Mouse (Mus musculus) lung, postnatal 0 days (tissue): ENCODE data around the gene Foxe1. TPM values are rescaled to one million over a fixed set of nuclear protein-coding genes. Genes with fewer than 3 reads are reported as not detected.
A peak's percentile ranks its signal among the peaks of the same experiment; 100 is the strongest.

Experiments
- ATAC-seq: fragments of 200-750 bp; cut with Nextera tagmentation; 2 replicates; pipeline ENCODE4 v1.8.0; 2017; ENCODE audit warnings: moderate library complexity
- DNase-seq: peaks from one replicate; pipeline ENCODE4 v3.0.0-alpha.2; 2016; ENCODE audit warnings: low spot score
- H3K27ac ChIP-seq: fragments of 300-500 bp; sonication (generic); 2 replicates; pipeline ENCODE4 v1.5.1; 2014; ENCODE audit warnings: antibody characterized with exemption, mild to moderate bottlenecking, low read length, mixed read lengths
- H3K27me3 ChIP-seq: fragments of 300-500 bp; sonication (generic); replicated peaks from 2 replicates; pipeline ENCODE4 v1.6.1; 2014; ENCODE audit warnings: low read length, mixed read lengths; ENCODE audit not compliant: insufficient read depth
- H3K36me3 ChIP-seq: fragments of 300-500 bp; sonication (generic); 2 replicates; pipeline ENCODE4 v1.6.1; 2014; ENCODE audit warnings: low read length, mixed read lengths; ENCODE audit not compliant: insufficient read depth
- H3K4me1 ChIP-seq: fragments of 300-500 bp; sonication (generic); 2 replicates; pipeline ENCODE4 v1.6.1; 2014; ENCODE audit warnings: antibody characterized with exemption, low read depth, low read length, mixed read lengths; ENCODE audit not compliant: insufficient read depth
- H3K4me2 ChIP-seq: fragments of 300-500 bp; sonication (generic); replicated peaks from 2 replicates; pipeline ENCODE4 v1.6.1; 2014; ENCODE audit warnings: low read depth, mild to moderate bottlenecking, low read length, moderate library complexity, mixed read lengths
- H3K4me3 ChIP-seq: fragments of 300-500 bp; sonication (generic); 2 replicates; pipeline ENCODE4 v1.5.1; 2014; ENCODE audit warnings: low read depth, low read length
- H3K9ac ChIP-seq: fragments of 300-500 bp; sonication (generic); replicated peaks from 2 replicates; pipeline ENCODE4 v1.6.1; 2014; ENCODE audit warnings: low read depth, mild to moderate bottlenecking
- H3K9me3 ChIP-seq: fragments of 300-500 bp; sonication (generic); 2 replicates; pipeline ENCODE4 v1.6.1; 2016; ENCODE audit warnings: low read length, mixed read lengths
- CTCF ChIP-seq: IDR thresholded peaks from 2 replicates; pipeline ENCODE4 v1.5.1; 2016; ENCODE audit warnings: antibody characterized with exemption, mild to moderate bottlenecking
- EP300 ChIP-seq: IDR thresholded peaks from 2 replicates; pipeline ENCODE4 v1.6.1; 2016; ENCODE audit warnings: antibody characterized with exemption, mild to moderate bottlenecking, control low read depth
- WGBS: fragments of 180-500 bp; shearing (Covaris S2); extraction: QIAGEN DNeasy Blood & Tissue Kit; methylation state at CpG from one replicate; pipeline ENCODE4 v1.1.7; 2014; 5-methylcytosine and 5-hydroxymethylcytosine counted together
- polyA plus RNA-seq: library from polyadenylated mRNA; unstranded; fragments of >200 nt; fragmentation: Nextera tagmentation; extraction: Ambion mirVana; gene quantifications from 2 replicates; pipeline ENCODE4 v1.2.1, GENCODE M21; 2015

Gene Foxe1
- polyA plus RNA-seq, 1 experiment from 2014 or later, result not detected

DNA sequence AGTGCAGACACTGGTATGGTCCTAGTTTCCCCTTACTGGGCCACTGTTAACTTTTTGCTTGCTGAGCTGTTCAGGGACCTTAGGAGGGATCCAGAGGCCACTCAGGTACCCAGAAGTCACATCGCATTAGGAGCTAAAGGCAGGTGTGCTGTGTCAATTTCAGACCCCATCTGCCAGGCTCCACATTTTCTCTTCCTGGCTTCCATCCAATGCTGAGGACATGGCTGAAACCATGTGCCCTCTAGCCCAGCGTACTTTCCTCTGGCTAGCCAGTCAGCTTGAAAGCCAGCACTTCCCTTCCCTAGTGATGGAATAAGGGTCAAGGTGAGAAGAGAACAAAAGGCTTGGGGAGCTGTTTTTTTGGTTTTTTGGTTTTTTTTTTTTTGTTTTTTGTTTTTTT, 31.8 kb upstream of the Foxe1 start:
- ATAC-seq, result no peak
- WGBS, result 61% methylated on average over 2 of the region's 2 CpGs

DNA sequence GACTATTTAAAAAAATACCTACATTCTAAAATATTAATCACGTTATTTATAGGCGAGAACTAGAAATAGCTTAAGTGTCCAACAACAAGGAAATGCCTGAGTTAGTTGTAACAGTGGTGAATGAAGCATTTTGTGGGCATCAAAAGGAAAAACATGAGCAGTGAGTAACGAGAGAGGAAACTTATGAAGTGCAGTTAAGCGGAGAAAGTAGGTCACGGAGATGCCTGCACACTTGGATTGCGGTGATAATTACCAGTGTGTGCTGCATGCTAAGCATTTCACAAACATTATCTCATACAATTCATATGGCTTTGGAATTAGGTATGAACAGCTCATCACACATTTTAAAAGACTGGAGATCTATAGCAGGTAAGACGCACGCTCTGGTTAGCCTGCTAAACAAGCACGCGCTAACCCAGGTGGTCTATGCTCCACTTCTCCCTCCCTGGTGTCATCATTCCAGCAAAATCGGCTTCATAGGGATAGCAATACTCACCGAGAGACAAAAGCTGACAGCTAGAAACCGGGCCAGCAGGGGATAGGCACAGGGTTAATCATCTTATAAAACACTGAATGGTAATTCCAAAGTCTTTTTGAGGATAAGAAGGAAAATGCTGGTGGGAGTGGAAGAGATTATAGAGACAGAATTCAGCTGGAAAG, 21.5 kb upstream of the Foxe1 start:
- DNase-seq, result no peak
- Histone ChIP-seq H3K9me3 (no peaks in the 10 kb centered on the region), H3K27me3 (0 out of 2 replicates have a peak, but pooled peaks cover 3% of the 10 kb centered on the region), H3K9ac (no peak overlapping the region), H3K36me3 (no peaks in the 10 kb centered on the region), H3K4me1 (no peaks in the 10 kb centered on the region), H3K4me3 (no peak overlapping the region), H3K27ac (no peak overlapping the region), H3K4me2 (no peak overlapping the region)
- TF ChIP-seq CTCF, result no peak
- TF ChIP-seq EP300, result no peak
- ATAC-seq, result no peak
- WGBS, result 81% methylated on average over 13 of the region's 13 CpGs

More for the DNA sequence above, 31.8 kb upstream of the Foxe1 start:
- Histone ChIP-seq H3K36me3 (no peaks in the 10 kb centered on the region), H3K9ac (no peak overlapping the region), H3K27me3 (no peaks in the 10 kb centered on the region), H3K4me2 (no peak overlapping the region), H3K4me1 (no peaks in the 10 kb centered on the region), H3K27ac (no peak overlapping the region), H3K9me3 (no peaks in the 10 kb centered on the region), H3K4me3 (no peak overlapping the region)
- no peak for DNase-seq
- TF ChIP-seq CTCF (no peak), EP300 (no peak)

DNA sequence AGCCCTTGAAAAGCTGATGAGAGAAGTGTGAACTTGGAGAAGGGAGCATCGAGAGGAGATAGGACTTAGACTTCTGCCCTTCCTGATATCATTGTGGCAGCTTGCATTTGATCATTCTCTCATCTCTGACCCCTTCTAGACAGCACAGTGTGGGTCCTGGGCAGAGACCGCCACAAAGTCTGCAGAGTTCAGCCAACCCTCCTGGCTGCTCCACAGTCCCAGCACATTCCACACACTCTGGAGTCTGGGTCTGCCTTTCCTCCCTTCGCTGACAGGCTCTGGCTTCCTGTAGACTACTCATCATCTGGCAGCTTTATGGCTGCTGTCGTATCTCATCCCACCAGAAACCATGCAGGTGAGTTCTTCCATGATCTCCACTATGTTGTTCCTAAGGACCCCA, 20.7 kb upstream of the Foxe1 start:
- no peak for ATAC-seq
- 0 out of 2 replicates have a peak, but pooled peaks cover 3% of the 10 kb centered on the region for H3K27me3 ChIP-seq
- TF ChIP-seq EP300 (no peak), CTCF (no peak)
- DNase-seq, result no peak
- H3K9ac ChIP-seq, result no peak overlapping the region
- H3K36me3 ChIP-seq, result no peaks in the 10 kb centered on the region
- no peaks in the 10 kb centered on the region for H3K4me1 ChIP-seq
- no peak overlapping the region for H3K27ac ChIP-seq
- no peaks in the 10 kb centered on the region for H3K9me3 ChIP-seq
- no peak overlapping the region for H3K4me2 ChIP-seq
- no peak overlapping the region for H3K4me3 ChIP-seq
- 50% methylated on average over 4 of the region's 4 CpGs for WGBS

DNA sequence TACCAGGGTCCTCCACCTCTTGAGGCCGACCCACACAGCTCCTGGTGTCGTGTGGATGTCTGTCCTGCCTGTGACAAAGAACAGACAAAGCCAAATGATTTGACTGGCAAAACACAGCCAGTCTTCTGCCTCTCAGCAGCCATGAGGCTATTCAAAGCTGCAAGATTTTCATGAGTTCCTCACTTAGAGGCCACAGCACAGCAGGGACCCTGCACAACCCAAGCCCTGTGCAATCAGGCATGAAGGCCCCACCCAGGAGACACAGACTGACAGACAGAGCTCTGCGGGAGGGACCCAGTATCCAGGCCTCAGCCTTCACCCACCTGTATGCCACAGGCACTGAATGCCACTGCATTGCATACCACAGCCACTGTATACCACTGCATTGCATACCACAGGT, 14.5 kb upstream of the Foxe1 start:
- Histone ChIP-seq H3K9me3 (no peaks in the 10 kb centered on the region), H3K9ac (no peak overlapping the region), H3K4me3 (no peak overlapping the region), H3K4me1 (no peaks in the 10 kb centered on the region), H3K36me3 (no peaks in the 10 kb centered on the region), H3K4me2 (no peak overlapping the region), H3K27me3 (0 out of 2 replicates have a peak, but pooled peaks cover 3% of the 10 kb centered on the region), H3K27ac (no peak overlapping the region)
- ATAC-seq (no peak), DNase-seq (no peak)
- WGBS, result 71% methylated on average over 3 of the region's 3 CpGs
- TF ChIP-seq CTCF (no peak), EP300 (no peak)

DNA sequence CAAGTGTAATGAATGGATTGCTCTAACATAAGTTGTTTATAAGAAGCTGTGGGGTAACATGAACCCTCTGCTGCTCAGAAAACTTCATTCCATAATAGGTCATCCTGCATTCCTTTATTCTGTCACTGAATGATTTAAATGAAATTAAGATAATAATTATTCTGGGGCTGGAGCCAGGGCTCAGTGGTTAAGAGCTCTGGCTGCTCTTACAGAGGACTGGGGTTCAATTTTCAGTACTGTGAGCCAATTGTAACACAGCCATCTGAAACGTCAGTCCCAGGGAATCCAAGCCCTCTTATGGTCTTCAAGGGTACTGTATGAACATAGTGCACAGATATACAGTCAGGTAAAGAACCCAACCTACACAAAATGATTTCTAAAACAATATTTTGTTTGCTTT, 7.6 kb upstream of the Foxe1 start:
- ATAC-seq (peak; percentile 19), DNase-seq (peak; percentile 42)
- Histone ChIP-seq H3K36me3 (no peaks in the 10 kb centered on the region), H3K27me3 (peaks cover 30% of the 10 kb centered on the region), H3K4me2 (no peak overlapping the region), H3K4me3 (no peak overlapping the region), H3K27ac (no peak overlapping the region), H3K4me1 (no peaks in the 10 kb centered on the region), H3K9ac (no peak overlapping the region), H3K9me3 (no peaks in the 10 kb centered on the region)
- TF ChIP-seq CTCF (no peak), EP300 (no peak)
- 5% methylated on average over 1 of the region's 1 CpGs for WGBS

DNA sequence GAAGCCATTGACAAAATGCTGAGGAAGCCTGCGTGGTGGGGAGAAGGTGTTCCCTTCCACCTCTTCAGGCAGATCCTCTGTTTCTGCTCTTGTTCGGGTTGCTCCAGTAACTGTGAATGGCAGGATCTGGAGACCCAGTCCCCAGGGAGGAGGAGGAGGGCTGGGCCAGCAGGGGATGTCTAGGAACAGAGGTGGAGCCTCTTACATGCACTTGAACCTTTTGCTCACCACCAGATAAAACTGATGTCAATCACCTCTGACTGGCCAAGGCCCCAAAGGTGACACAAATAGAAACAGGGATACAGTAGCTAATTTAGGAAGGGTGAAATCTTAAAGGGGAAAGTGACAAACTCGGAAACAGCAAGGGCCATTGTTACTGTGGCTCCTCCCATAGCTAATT, 5.4 kb upstream of the Foxe1 start:
- Histone ChIP-seq H3K9me3 (no peaks in the 10 kb centered on the region), H3K27me3 (peaks cover 52% of the 10 kb centered on the region), H3K27ac (no peak overlapping the region), H3K36me3 (no peaks in the 10 kb centered on the region), H3K4me1 (no peaks in the 10 kb centered on the region), H3K9ac (no peak overlapping the region), H3K4me2 (no peak overlapping the region), H3K4me3 (no peak overlapping the region)
- no peak for ATAC-seq
- DNase-seq, result no peak
- WGBS, result 9% methylated on average over 3 of the region's 3 CpGs
- TF ChIP-seq EP300 (no peak), CTCF (no peak)
